Mouse (Mus musculus): ENCODE measurements at regions not wholly inside any gene's neighbourhood (a gene's known extent, or its start where the extent isn't known, plus 50 kb on each side); places are given as distances from the start of the nearest gene placed in this dataset.

GRCm38 (mm10) chr19:27509956-27510639 lies 80.5 kb upstream of the Pum3 start:
- TF ChIP-seq CTCF (IDR thresholded peaks at IDR 0.05; ENCODE audit: low read depth, low read length) (no peak), POLR2A (IDR thresholded peaks at IDR 0.05; ENCODE audit: insufficient read depth, low read length) (no peak)
